Mouse (Mus musculus): ENCODE data around the gene Lag3. TPM values are rescaled to one million over a fixed set of nuclear protein-coding genes. Genes with fewer than 3 reads are reported as not detected.

Lag3 gene
- total and polyA plus RNA-seq, 3 experiments = 0.32 to 0.47 (median 0.34) TPM

GRCm38 (mm10) chr6:124943526-124943925 is 32.0 kb upstream of the Lag3 start:
- H3K27me3 ChIP-seq (ENCODE audit: control insufficient read depth, insufficient read depth, low read length) = no peaks in the 10 kb centered on the region
- no peak overlapping the region for H3K4me3 ChIP-seq
- TF ChIP-seq POLR2A (IDR thresholded peaks at IDR 0.05; ENCODE audit: insufficient read depth, low read depth, low read length) (no peak), CTCF (IDR thresholded peaks at IDR 0.05) (no peak), EP300 (IDR thresholded peaks at IDR 0.05; ENCODE audit: insufficient read depth, low read depth, low read length) (no peak)
- no peaks in the 10 kb centered on the region for H3K4me1 ChIP-seq (ENCODE audit: control insufficient read depth, insufficient read depth, low read length)
- no peaks in the 10 kb centered on the region for H3K79me2 ChIP-seq (replicated peaks; ENCODE audit: control insufficient read depth, insufficient read depth, low read length)
- H3K27ac ChIP-seq = no peak overlapping the region
- no peaks in the 10 kb centered on the region for H3K36me3 ChIP-seq (ENCODE audit: control insufficient read depth, insufficient read depth, low read length)
- intact Hi-C loops (cut with DNase I) = no loop called here
- H3K9ac ChIP-seq (ENCODE audit: low read depth, low read length) = no peak overlapping the region
- DNase-seq = no peak
- WGBS = 87% methylated on average over 3 of the region's 3 CpGs

DNA sequence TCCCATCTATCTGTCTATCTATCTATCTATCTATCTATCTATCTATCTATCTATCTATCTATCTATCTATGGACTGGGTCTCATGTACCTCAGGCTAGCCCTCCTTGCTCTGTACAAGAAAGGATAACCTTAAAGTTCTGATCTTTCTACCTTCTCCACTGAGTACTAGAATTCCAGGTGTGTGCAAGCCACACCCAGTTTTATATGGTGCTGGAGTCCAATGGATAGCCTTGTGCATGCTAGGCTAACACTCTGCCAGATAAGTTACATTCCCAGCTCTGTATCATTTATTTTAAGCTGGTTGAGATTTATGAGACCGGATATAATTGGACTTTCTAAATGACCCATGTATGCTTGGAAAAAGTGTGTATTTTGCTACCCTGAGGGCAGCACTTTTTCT is 30.2 kb upstream of the Lag3 start:
- H3K4me3 ChIP-seq = no peak overlapping the region
- H3K27ac ChIP-seq = no peak overlapping the region
- no peaks in the 10 kb centered on the region for H3K4me1 ChIP-seq (ENCODE audit: control insufficient read depth, insufficient read depth, low read length)
- no peaks in the 10 kb centered on the region for H3K27me3 ChIP-seq (ENCODE audit: control insufficient read depth, insufficient read depth, low read length)
- WGBS = 88% methylated on average over 1 of the region's 1 CpGs
- TF ChIP-seq EP300 (IDR thresholded peaks at IDR 0.05; ENCODE audit: insufficient read depth, low read depth, low read length) (no peak), CTCF (IDR thresholded peaks at IDR 0.05) (no peak), POLR2A (IDR thresholded peaks at IDR 0.05; ENCODE audit: insufficient read depth, low read depth, low read length) (no peak)
- intact Hi-C loops (cut with DNase I) = no loop called here
- no peaks in the 10 kb centered on the region for H3K36me3 ChIP-seq (ENCODE audit: control insufficient read depth, insufficient read depth, low read length)
- DNase-seq = no peak
- H3K79me2 ChIP-seq (replicated peaks; ENCODE audit: control insufficient read depth, insufficient read depth, low read length) = no peaks in the 10 kb centered on the region
- H3K9ac ChIP-seq (ENCODE audit: low read depth, low read length) = no peak overlapping the region

DNA sequence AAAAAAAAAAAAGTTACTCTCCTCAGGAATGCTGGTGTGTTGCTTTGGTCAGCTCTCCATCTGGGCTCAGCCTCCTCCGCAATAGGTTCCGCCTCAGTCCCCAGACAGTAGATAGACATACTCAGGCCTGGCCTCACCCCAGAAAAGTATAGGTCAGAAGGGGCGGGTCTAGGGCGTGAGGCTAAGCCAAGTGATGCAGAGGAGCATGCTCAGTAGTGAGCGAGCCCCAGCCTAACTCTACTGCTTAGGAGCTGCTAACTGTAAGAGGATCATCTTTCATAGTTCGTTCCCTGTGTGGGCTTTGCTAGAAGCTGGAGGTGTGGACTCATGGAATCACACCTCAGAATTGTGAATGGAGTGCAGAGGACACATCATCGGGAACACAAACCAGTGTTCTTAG is 27.0 kb upstream of the Lag3 start:
- Histone ChIP-seq H3K4me3 (no peak overlapping the region), H3K79me2 (replicated peaks; ENCODE audit: control insufficient read depth, insufficient read depth, low read length) (no peaks in the 10 kb centered on the region), H3K27me3 (ENCODE audit: control insufficient read depth, insufficient read depth, low read length) (no peaks in the 10 kb centered on the region), H3K36me3 (ENCODE audit: control insufficient read depth, insufficient read depth, low read length) (no peaks in the 10 kb centered on the region), H3K4me1 (ENCODE audit: control insufficient read depth, insufficient read depth, low read length) (no peaks in the 10 kb centered on the region), H3K27ac (no peak overlapping the region), H3K9ac (ENCODE audit: low read depth, low read length) (no peak overlapping the region)
- 92% methylated on average over 7 of the region's 7 CpGs for WGBS
- DNase-seq = no peak
- intact Hi-C loops (cut with DNase I) = no loop called here
- TF ChIP-seq EP300 (IDR thresholded peaks at IDR 0.05; ENCODE audit: insufficient read depth, low read depth, low read length) = no peak
- TF ChIP-seq POLR2A (IDR thresholded peaks at IDR 0.05; ENCODE audit: insufficient read depth, low read depth, low read length) = no peak
- TF ChIP-seq CTCF (IDR thresholded peaks at IDR 0.05) = no peak

- no peak overlapping the region for H3K27ac ChIP-seq
- 87% methylated on average over 2 of the region's 2 CpGs for WGBS
- no peaks in the 10 kb centered on the region for H3K27me3 ChIP-seq (ENCODE audit: control insufficient read depth, insufficient read depth, low read length)
- peaks cover under 1% of the 10 kb centered on the region; the same call in 1 of the 2 replicates for H3K4me1 ChIP-seq (ENCODE audit: control insufficient read depth, insufficient read depth, low read length)
- H3K36me3 ChIP-seq (ENCODE audit: control insufficient read depth, insufficient read depth, low read length) = no peaks in the 10 kb centered on the region; the same call in 1 of the 2 replicates
- TF ChIP-seq CTCF (IDR thresholded peaks at IDR 0.05) (no peak), POLR2A (IDR thresholded peaks at IDR 0.05; ENCODE audit: insufficient read depth, low read depth, low read length) (no peak), EP300 (IDR thresholded peaks at IDR 0.05; ENCODE audit: insufficient read depth, low read depth, low read length) (no peak)
- H3K79me2 ChIP-seq (replicated peaks; ENCODE audit: control insufficient read depth, insufficient read depth, low read length) = no peaks in the 10 kb centered on the region
- intact Hi-C loops (cut with DNase I) = no loop called here
- no peak overlapping the region for H3K9ac ChIP-seq (ENCODE audit: low read depth, low read length)
- no peak for DNase-seq
- H3K4me3 ChIP-seq = no peak overlapping the region
Measured at GRCm38 (mm10) chr6:124937493-124937892, 26.0 kb upstream of the Lag3 start.

GRCm38 (mm10) chr6:124936681-124937080 is 25.2 kb upstream of the Lag3 start:
- WGBS = 85% methylated on average over 1 of the region's 1 CpGs

GRCm38 (mm10) chr6:124934670-124935069 is 23.2 kb upstream of the Lag3 start:
- H3K4me1 ChIP-seq (ENCODE audit: control insufficient read depth, insufficient read depth, low read length) = peaks cover 8% of the 10 kb centered on the region
- TF ChIP-seq POLR2A (IDR thresholded peaks at IDR 0.05; ENCODE audit: insufficient read depth, low read depth, low read length) (no peak), CTCF (IDR thresholded peaks at IDR 0.05) (no peak), EP300 (IDR thresholded peaks at IDR 0.05; ENCODE audit: insufficient read depth, low read depth, low read length) (no peak)
- H3K36me3 ChIP-seq (ENCODE audit: control insufficient read depth, insufficient read depth, low read length) = peaks cover 4% of the 10 kb centered on the region
- WGBS = 88% methylated on average over 7 of the region's 7 CpGs
- H3K27me3 ChIP-seq (ENCODE audit: control insufficient read depth, insufficient read depth, low read length) = no peaks in the 10 kb centered on the region
- H3K79me2 ChIP-seq (replicated peaks; ENCODE audit: control insufficient read depth, insufficient read depth, low read length) = no peaks in the 10 kb centered on the region
- H3K9ac ChIP-seq (ENCODE audit: low read depth, low read length) = no peak overlapping the region
- intact Hi-C loops (cut with DNase I) = no loop called here
- DNase-seq = no peak
- H3K27ac ChIP-seq = no peak overlapping the region
- H3K4me3 ChIP-seq = no peak overlapping the region

More at GRCm38 (mm10) chr6:124936681-124937080, 25.2 kb upstream of the Lag3 start:
- no peak for TF ChIP-seq POLR2A (IDR thresholded peaks at IDR 0.05; ENCODE audit: insufficient read depth, low read depth, low read length)
- no peak for TF ChIP-seq EP300 (IDR thresholded peaks at IDR 0.05; ENCODE audit: insufficient read depth, low read depth, low read length)
- TF ChIP-seq CTCF (IDR thresholded peaks at IDR 0.05) = no peak
- DNase-seq = no peak
- Histone ChIP-seq H3K79me2 (replicated peaks; ENCODE audit: control insufficient read depth, insufficient read depth, low read length) (no peaks in the 10 kb centered on the region), H3K9ac (ENCODE audit: low read depth, low read length) (no peak overlapping the region), H3K27me3 (ENCODE audit: control insufficient read depth, insufficient read depth, low read length) (no peaks in the 10 kb centered on the region), H3K4me3 (no peak overlapping the region), H3K27ac (no peak overlapping the region), H3K4me1 (ENCODE audit: control insufficient read depth, insufficient read depth, low read length) (peaks cover 6% of the 10 kb centered on the region), H3K36me3 (ENCODE audit: control insufficient read depth, insufficient read depth, low read length) (no peaks in the 10 kb centered on the region; the same call in 1 of the 2 replicates)
- intact Hi-C loops (cut with DNase I) = no loop called here
